Comparison of ENCODE assay signal across 7 mouse cellular contexts in the genomic region with DNA sequence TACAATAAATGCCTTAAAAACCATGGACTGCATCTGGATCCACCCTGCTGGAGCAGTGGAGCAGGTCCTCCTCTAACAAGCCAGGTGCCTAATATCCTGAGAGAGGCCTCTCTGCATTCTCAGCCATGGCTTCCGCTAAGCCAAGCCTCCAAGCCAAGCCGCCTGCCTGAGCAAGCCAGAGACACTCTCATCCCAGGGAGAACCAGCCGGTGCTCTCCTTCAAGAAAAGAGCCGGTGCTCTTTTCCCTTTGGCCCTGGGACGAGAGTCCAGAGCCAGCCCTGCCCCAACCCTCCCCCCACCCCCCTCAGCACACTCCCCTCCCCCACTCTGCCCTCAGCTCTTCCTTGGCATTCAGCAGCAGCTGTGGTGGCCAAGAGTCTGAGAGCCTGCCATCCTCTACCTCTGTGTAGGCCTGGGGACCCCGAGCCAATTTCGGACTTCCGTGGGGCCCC. TPM values are rescaled to one million over a fixed set of nuclear protein-coding genes. Genes with fewer than 3 reads are reported as not detected.
A peak's percentile ranks its signal among the peaks of the same experiment; 100 is the strongest.
DNase-seq lines count a peak whose midpoint lies in the region; ATAC-seq lines count a peak whose summit lies in the region.

No protein-coding gene starts in this region.

- WGBS in hindbrain, embryonic 13.5 days: 64% methylated on average over 8 of the region's 8 CpGs
- 80% methylated on average over 8 of the region's 8 CpGs for WGBS in midbrain, embryonic 15.5 days

- no peaks in the 10 kb centered on the region for H3K27me3 ChIP-seq in hindbrain, embryonic 13.5 days
- no peaks in the 10 kb centered on the region for H3K27me3 ChIP-seq in midbrain, embryonic 15.5 days (replicated peaks)

- H3K9me3 ChIP-seq in hindbrain, embryonic 13.5 days: no peaks in the 10 kb centered on the region
- H3K9me3 ChIP-seq in midbrain, embryonic 15.5 days: no peaks in the 10 kb centered on the region

- H3K27ac ChIP-seq in hindbrain, embryonic 13.5 days: no peak overlapping the region
- H3K27ac ChIP-seq in midbrain, embryonic 15.5 days: no peak overlapping the region

- H3K36me3 ChIP-seq in hindbrain, embryonic 13.5 days: no peaks in the 10 kb centered on the region
- H3K36me3 ChIP-seq in midbrain, embryonic 15.5 days (replicated peaks): no peaks in the 10 kb centered on the region

- no peak overlapping the region for H3K9ac ChIP-seq in hindbrain, embryonic 13.5 days
- no peak overlapping the region for H3K9ac ChIP-seq in midbrain, embryonic 15.5 days

- DNase-seq in layer of hippocampus, postnatal 10 days (ENCODE audit: low spot score in 2 of 2): peak; percentile 16 to 46
- no peak for DNase-seq in layer of hippocampus, adult 9-10 months (ENCODE audit: low spot score)
- peak; percentile 22 for DNase-seq in cerebellum, adult 9-11 months
- no peak for DNase-seq in left cerebral cortex, adult 18-20 months (ENCODE audit: low spot score in 2 of 2)
- DNase-seq in left cerebral cortex, adult 8-10 months (ENCODE audit: low spot score in 2 of 2): no peak

- ATAC-seq in hindbrain, embryonic 13.5 days (ENCODE audit: low FRiP score): peak; percentile 44; the same call in 1 of the 2 replicates
- ATAC-seq in midbrain, embryonic 15.5 days (replicated peaks): peak; percentile 28; the same call in 1 of the 2 replicates

- H3K4me3 ChIP-seq in hindbrain, embryonic 13.5 days: no peak overlapping the region
- H3K4me3 ChIP-seq in midbrain, embryonic 15.5 days: no peak overlapping the region

- H3K4me1 ChIP-seq in hindbrain, embryonic 13.5 days (replicated peaks): peaks cover 9% of the 10 kb centered on the region
- H3K4me1 ChIP-seq in midbrain, embryonic 15.5 days: peaks cover 7% of the 10 kb centered on the region

- H3K4me2 ChIP-seq in hindbrain, embryonic 13.5 days: no peak overlapping the region
- no peak overlapping the region for H3K4me2 ChIP-seq in midbrain, embryonic 15.5 days

RNA-seq across cellular contexts. Expression of gene Cep85l, which starts 56.3 kb away (rescaled TPM):
- 10 to 100 TPM; 20.9 to 21.4 TPM for total RNA-seq in layer of hippocampus, postnatal 10 days (2021)
- polyA plus RNA-seq in hindbrain, embryonic 13.5 days (2015; fragmentation: Nextera tagmentation; extraction: Ambion mirVana): 5.7 TPM in 2 replicates
- 4.9 and 6.6 TPM in 2 replicates for polyA plus RNA-seq in midbrain, embryonic 15.5 days (2015; fragmentation: Nextera tagmentation; extraction: Ambion mirVana)
- 10 to 100 TPM; 20.1 to 22.1 TPM for total RNA-seq in left cerebral cortex, adult 18-20 months (2021)
- 10 to 100 TPM; 18.3 to 23.7 (median 20.7) TPM for total RNA-seq in left cerebral cortex, adult 8-10 months (2022)

Comparison
In these comparisons a context has a peak if more than half of its experiments do, and no peak if none do; other contexts are left out.
1. DNase-seq: peak in layer of hippocampus, postnatal 10 days (2 of 2) and cerebellum, adult 9-11 months (single experiment); none in layer of hippocampus, adult 9-10 months (single experiment), left cerebral cortex, adult 18-20 months (0 of 2) and left cerebral cortex, adult 8-10 months (0 of 2).